Mouse (Mus musculus): Measurements from ENCODE around the gene Apex2. TPM values are rescaled to one million over a fixed set of nuclear protein-coding genes. Genes with fewer than 3 reads are reported as not detected.

Apex2 gene
- polyA plus RNA-seq, 1 experiment from 2014 or later = 14.5 TPM

- 75% methylated on average over 3 of the region's 3 CpGs for WGBS
Measured at GRCm38 (mm10) chrX:150554032-150554431, 35.6 kb downstream of the Apex2 start.

DNA sequence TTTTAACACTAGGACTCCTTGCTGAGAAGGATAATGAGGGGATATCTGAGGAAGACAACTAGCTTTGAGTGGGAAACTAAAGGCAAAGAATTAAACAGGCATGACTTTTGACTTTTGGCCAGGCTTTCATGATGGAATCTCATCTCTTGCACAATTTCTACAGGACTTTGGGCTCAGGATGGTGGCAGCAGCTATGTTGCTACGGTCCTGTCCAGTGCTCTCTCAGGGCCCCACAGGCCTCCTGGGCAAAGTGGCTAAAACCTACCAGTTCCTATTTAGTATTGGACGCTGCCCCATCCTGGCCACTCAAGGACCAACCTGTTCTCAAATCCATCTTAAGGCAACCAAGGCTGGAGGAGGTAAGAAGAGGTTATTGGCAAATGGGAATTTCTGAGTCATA lies 37.7 kb downstream of the Apex2 start:
- H3K9me3 ChIP-seq (replicated peaks) = no peaks in the 10 kb centered on the region
- no peak overlapping the region for H3K4me2 ChIP-seq
- no peaks in the 10 kb centered on the region for H3K27me3 ChIP-seq (replicated peaks)
- WGBS = 84% methylated on average over 2 of the region's 2 CpGs
- no peak for ATAC-seq (ENCODE audit: insufficient number of reproducible peaks, low FRiP score)
- no peaks in the 10 kb centered on the region for H3K4me1 ChIP-seq (replicated peaks)
- H3K9ac ChIP-seq = no peak overlapping the region
- H3K36me3 ChIP-seq = peaks cover 18% of the 10 kb centered on the region
- no peak overlapping the region for H3K4me3 ChIP-seq
- no peak overlapping the region for H3K27ac ChIP-seq (ENCODE audit: poor library complexity, severe bottlenecking)

More at GRCm38 (mm10) chrX:150554032-150554431, 35.6 kb downstream of the Apex2 start:
- ATAC-seq (ENCODE audit: insufficient number of reproducible peaks, low FRiP score) = peak; percentile 63; the same call in 1 of the 2 replicates
- Histone ChIP-seq H3K36me3 (peaks cover 18% of the 10 kb centered on the region), H3K9me3 (replicated peaks) (no peaks in the 10 kb centered on the region), H3K4me2 (no peak overlapping the region), H3K4me1 (replicated peaks) (no peaks in the 10 kb centered on the region), H3K9ac (no peak overlapping the region), H3K4me3 (no peak overlapping the region), H3K27me3 (replicated peaks) (no peaks in the 10 kb centered on the region), H3K27ac (ENCODE audit: poor library complexity, severe bottlenecking) (no peak overlapping the region)

DNA sequence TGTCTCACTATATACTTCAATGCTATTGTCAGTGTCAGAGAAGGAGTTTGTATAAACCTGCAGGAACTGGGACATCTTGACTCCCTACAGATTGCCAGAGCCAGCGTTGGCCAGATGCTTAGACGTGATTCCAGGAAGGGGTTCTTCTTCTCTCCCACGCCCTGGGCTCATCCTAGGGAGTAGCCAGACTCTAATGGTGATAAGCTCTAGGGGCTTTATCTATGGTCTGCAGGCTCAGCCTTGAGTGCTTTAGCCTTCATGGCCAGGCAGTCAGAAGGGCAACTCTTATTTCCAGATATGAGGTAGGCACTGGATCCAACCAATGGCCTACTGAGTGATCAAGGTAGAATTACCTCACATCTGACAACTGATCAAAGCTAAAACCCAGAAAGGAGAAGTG lies 40.0 kb downstream of the Apex2 start:
- 48% methylated on average over 3 of the region's 3 CpGs for WGBS
- H3K4me2 ChIP-seq = no peak overlapping the region
- H3K27me3 ChIP-seq (replicated peaks) = no peaks in the 10 kb centered on the region
- H3K4me3 ChIP-seq = no peak overlapping the region
- ATAC-seq (ENCODE audit: insufficient number of reproducible peaks, low FRiP score) = peak; percentile 93
- no peak overlapping the region for H3K9ac ChIP-seq
- no peaks in the 10 kb centered on the region for H3K4me1 ChIP-seq (replicated peaks)
- no peak overlapping the region for H3K27ac ChIP-seq (ENCODE audit: poor library complexity, severe bottlenecking)
- H3K36me3 ChIP-seq = peaks cover 18% of the 10 kb centered on the region
- H3K9me3 ChIP-seq (replicated peaks) = no peaks in the 10 kb centered on the region

DNA sequence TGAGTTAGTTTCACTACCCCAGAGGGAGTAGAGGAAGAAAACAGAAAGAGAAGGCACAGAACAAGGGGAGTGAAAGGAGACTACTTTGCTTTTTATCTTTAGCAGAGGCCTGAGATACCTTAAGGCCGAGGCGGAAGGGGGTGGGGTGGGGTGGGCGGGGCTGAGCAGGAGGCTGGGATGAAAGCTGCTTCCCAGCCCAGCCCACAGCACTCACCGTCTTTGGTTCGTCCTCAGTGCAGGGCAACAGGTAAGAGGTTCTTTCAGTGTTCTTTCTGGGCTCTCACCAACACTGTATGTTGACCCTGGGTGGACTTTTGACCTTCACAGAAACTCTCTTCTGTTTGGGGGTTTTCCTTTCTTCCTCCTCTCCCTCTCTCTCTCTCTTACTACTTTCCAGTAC lies 42.4 kb downstream of the Apex2 start, which contains the start of gene Alas2:
Gene Alas2 (plus strand): TSS at position 137 of the 400 bp plus-strand sequence.
- Histone ChIP-seq H3K27me3 (replicated peaks) (no peaks in the 10 kb centered on the region), H3K4me1 (replicated peaks) (no peaks in the 10 kb centered on the region), H3K9ac (no peak within 1 kb of the TSS), H3K36me3 (peaks cover 17% of the 10 kb centered on the region; the same call in 1 of the 2 replicates), H3K9me3 (replicated peaks) (no peaks in the 10 kb centered on the region), H3K27ac (ENCODE audit: poor library complexity, severe bottlenecking) (no peak within 1 kb of the TSS), H3K4me2 (no peak within 1 kb of the TSS), H3K4me3 (0 out of 2 replicates have a peak within 1 kb of the TSS, but pooled peaks have one; percentile 9)
- ATAC-seq (ENCODE audit: insufficient number of reproducible peaks, low FRiP score) = peak; percentile 86
- WGBS = 41% methylated on average over 4 of the region's 5 CpGs

DNA sequence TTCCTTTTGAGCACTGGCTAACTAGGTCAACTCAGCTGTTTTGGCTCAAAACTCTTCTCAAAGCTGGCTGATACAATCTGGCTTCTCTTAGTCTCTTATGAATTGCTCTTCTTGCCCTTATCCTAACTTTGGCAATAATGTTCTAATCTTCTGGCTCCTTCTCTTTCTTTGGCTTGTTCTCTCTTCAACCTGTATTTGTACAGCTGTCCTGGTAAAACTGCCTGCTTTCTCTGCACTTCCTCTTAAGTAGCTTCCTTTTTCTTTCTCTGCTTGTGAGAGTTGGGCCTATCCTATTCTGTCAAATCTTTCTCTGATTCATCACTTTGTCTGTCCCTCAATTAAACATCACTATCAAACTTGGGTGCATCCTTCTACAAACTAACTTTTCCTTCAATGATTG lies 48.0 kb downstream of the Apex2 start:
- ATAC-seq (ENCODE audit: insufficient number of reproducible peaks, low FRiP score) = no peak
- H3K27me3 ChIP-seq (replicated peaks) = no peaks in the 10 kb centered on the region

DNA sequence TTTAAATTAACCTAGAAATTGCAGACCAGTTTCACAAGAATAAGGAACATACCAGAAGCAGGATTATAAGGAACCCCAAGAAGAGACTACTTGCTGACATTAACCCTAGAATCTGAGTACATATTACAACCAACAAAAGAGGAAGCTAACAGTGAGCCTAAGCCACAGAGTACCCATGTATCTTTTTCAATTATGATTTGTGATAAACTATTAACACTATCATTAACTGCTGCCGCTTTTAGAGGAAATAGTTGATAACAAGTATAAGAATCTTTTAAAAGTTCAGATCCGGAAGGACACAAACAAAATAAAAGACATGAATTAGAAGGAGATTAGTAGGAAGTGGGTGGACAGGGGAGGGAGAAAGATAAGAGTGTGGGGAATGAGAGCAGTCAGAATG lies 49.6 kb downstream of the Apex2 start:
- H3K27me3 ChIP-seq (replicated peaks) = no peaks in the 10 kb centered on the region
- no peak overlapping the region for H3K27ac ChIP-seq (ENCODE audit: poor library complexity, severe bottlenecking)
- no peak overlapping the region for H3K9ac ChIP-seq
- H3K4me1 ChIP-seq (replicated peaks) = no peaks in the 10 kb centered on the region
- no peaks in the 10 kb centered on the region for H3K9me3 ChIP-seq (replicated peaks)
- no peak for ATAC-seq (ENCODE audit: insufficient number of reproducible peaks, low FRiP score)
- WGBS = 66% methylated on average over 2 of the region's 2 CpGs
- H3K4me3 ChIP-seq = no peak overlapping the region
- H3K4me2 ChIP-seq = no peak overlapping the region
- 0 out of 2 replicates have a peak, but pooled peaks cover 5% of the 10 kb centered on the region for H3K36me3 ChIP-seq

More for the DNA sequence above, 48.0 kb downstream of the Apex2 start:
- Histone ChIP-seq H3K9ac (no peak overlapping the region), H3K4me3 (no peak overlapping the region), H3K4me2 (no peak overlapping the region), H3K4me1 (replicated peaks) (no peaks in the 10 kb centered on the region), H3K9me3 (replicated peaks) (no peaks in the 10 kb centered on the region), H3K27ac (ENCODE audit: poor library complexity, severe bottlenecking) (no peak overlapping the region), H3K36me3 (0 out of 2 replicates have a peak, but pooled peaks cover 5% of the 10 kb centered on the region)

- H3K36me3 ChIP-seq = no peaks in the 10 kb centered on the region
- H3K27me3 ChIP-seq (replicated peaks) = no peaks in the 10 kb centered on the region
- no peaks in the 10 kb centered on the region for H3K4me1 ChIP-seq (replicated peaks)
- H3K4me2 ChIP-seq = no peak overlapping the region
- WGBS = 74% methylated on average over 1 of the region's 1 CpGs
- H3K9me3 ChIP-seq (replicated peaks) = no peaks in the 10 kb centered on the region
- H3K9ac ChIP-seq = no peak overlapping the region
- no peak overlapping the region for H3K27ac ChIP-seq (ENCODE audit: poor library complexity, severe bottlenecking)
- ATAC-seq (ENCODE audit: insufficient number of reproducible peaks, low FRiP score) = no peak
- no peak overlapping the region for H3K4me3 ChIP-seq
Measured at GRCm38 (mm10) chrX:150516477-150516876, 73.2 kb downstream of the Apex2 start.

- ATAC-seq (ENCODE audit: insufficient number of reproducible peaks, low FRiP score) = peak; percentile 57; the same call in 1 of the 2 replicates
- Histone ChIP-seq H3K36me3 (no peaks in the 10 kb centered on the region), H3K4me3 (no peak overlapping the region), H3K27me3 (replicated peaks) (no peaks in the 10 kb centered on the region), H3K27ac (ENCODE audit: poor library complexity, severe bottlenecking) (no peak overlapping the region), H3K4me2 (no peak overlapping the region), H3K9ac (no peak overlapping the region), H3K9me3 (replicated peaks) (no peaks in the 10 kb centered on the region), H3K4me1 (replicated peaks) (no peaks in the 10 kb centered on the region)
Measured at GRCm38 (mm10) chrX:150516015-150516414, 73.7 kb downstream of the Apex2 start.

DNA sequence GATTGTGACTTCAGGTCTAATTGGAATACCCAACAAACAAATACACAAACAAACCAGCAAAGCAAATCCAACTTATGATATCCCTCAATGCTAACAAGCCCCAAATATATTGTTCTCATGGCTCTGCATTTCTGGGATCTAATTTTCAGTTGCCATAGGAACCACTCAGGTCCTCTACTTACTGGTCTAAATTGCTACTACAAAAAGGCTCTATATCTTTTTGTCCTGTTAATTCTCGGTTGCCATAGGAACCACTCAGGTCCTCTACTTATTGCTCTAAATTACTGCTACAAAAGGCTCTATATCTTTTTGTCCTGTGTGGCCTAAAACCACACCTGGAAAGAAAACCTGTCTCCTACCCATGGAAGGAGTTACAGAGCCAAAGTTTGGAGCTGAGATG lies 75.5 kb downstream of the Apex2 start:
- WGBS = 88% methylated on average over 1 of the region's 1 CpGs
- Histone ChIP-seq H3K4me3 (no peak overlapping the region), H3K4me2 (no peak overlapping the region), H3K27me3 (replicated peaks) (no peaks in the 10 kb centered on the region), H3K36me3 (no peaks in the 10 kb centered on the region), H3K27ac (ENCODE audit: poor library complexity, severe bottlenecking) (no peak overlapping the region), H3K9ac (no peak overlapping the region), H3K4me1 (replicated peaks) (no peaks in the 10 kb centered on the region), H3K9me3 (replicated peaks) (no peaks in the 10 kb centered on the region)
- ATAC-seq (ENCODE audit: insufficient number of reproducible peaks, low FRiP score) = no peak

GRCm38 (mm10) chrX:150511274-150511673 lies 78.4 kb downstream of the Apex2 start:
- Histone ChIP-seq H3K4me1 (replicated peaks) (no peaks in the 10 kb centered on the region), H3K4me3 (no peak overlapping the region), H3K4me2 (no peak overlapping the region), H3K9me3 (replicated peaks) (no peaks in the 10 kb centered on the region), H3K27me3 (replicated peaks) (no peaks in the 10 kb centered on the region), H3K9ac (no peak overlapping the region), H3K36me3 (no peaks in the 10 kb centered on the region), H3K27ac (ENCODE audit: poor library complexity, severe bottlenecking) (no peak overlapping the region)
- 73% methylated on average over 6 of the region's 6 CpGs for WGBS
- ATAC-seq (ENCODE audit: insufficient number of reproducible peaks, low FRiP score) = no peak

- H3K4me1 ChIP-seq (replicated peaks) = no peaks in the 10 kb centered on the region
- H3K4me3 ChIP-seq = no peak overlapping the region
- no peak overlapping the region for H3K27ac ChIP-seq (ENCODE audit: poor library complexity, severe bottlenecking)
- WGBS = 44% methylated on average over 4 of the region's 4 CpGs
- ATAC-seq (ENCODE audit: insufficient number of reproducible peaks, low FRiP score) = no peak
- no peaks in the 10 kb centered on the region for H3K36me3 ChIP-seq
- no peaks in the 10 kb centered on the region for H3K27me3 ChIP-seq (replicated peaks)
- H3K9ac ChIP-seq = no peak overlapping the region
- H3K4me2 ChIP-seq = no peak overlapping the region
- no peaks in the 10 kb centered on the region for H3K9me3 ChIP-seq (replicated peaks)
Measured at GRCm38 (mm10) chrX:150510631-150511030, 79.0 kb downstream of the Apex2 start.

- 81% methylated on average over 6 of the region's 6 CpGs for WGBS
- no peak overlapping the region for H3K4me3 ChIP-seq
- H3K27ac ChIP-seq (ENCODE audit: poor library complexity, severe bottlenecking) = no peak overlapping the region
- H3K27me3 ChIP-seq (replicated peaks) = no peaks in the 10 kb centered on the region
- H3K36me3 ChIP-seq = no peaks in the 10 kb centered on the region
- H3K4me1 ChIP-seq (replicated peaks) = no peaks in the 10 kb centered on the region
- no peaks in the 10 kb centered on the region for H3K9me3 ChIP-seq (replicated peaks)
- no peak overlapping the region for H3K9ac ChIP-seq
- H3K4me2 ChIP-seq = no peak overlapping the region
- no peak for ATAC-seq (ENCODE audit: insufficient number of reproducible peaks, low FRiP score)
Measured at GRCm38 (mm10) chrX:150508696-150509095, 81.0 kb downstream of the Apex2 start.

All from heart, embryonic 12.5 days (tissue).